Mouse (Mus musculus): ENCODE data around the gene N4bp2l2. TPM values are rescaled to one million over a fixed set of nuclear protein-coding genes. Genes with fewer than 3 reads are reported as not detected.

N4bp2l2 gene
- polyA plus RNA-seq, 2 experiments, result 12.3 to 25.1 TPM

DNA sequence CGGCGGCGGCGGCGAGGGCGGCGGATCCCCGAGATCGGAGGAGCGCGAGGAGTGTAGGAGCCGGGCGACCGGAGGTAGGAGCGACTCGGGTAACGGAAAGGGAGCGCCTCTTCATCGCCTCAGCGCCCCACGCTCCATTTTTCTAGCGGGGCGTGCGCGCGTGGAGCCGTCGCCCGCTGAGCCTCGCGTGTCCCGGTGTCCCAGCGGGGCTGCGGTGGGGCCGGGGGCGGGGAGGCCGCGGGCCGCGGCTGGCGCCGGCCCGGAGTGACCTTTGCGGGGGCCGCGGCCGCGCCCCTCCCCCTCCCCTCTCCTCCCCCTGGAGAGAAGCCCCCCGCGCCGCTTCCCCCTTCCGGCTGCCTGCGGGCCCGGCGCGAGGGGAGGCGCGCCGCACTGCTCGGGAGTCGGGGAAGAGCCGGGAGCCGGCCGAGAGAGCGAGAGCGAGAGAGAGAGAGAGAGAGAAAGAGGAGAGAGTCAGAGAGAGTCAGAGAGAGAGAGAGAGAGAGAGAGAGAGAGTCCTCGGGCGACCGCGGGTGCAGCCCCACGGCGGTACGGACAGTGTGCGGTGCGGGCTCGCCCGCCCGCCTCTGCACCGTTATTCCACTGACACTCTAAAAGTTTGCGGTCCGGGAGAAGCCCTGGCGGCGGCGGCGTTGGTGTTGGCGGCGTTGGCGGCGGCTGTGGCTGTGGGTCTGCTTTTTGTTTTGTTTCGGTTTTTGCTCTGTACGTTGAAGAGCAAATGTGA is 8.1 kb upstream of the N4bp2l2 start:
- Histone ChIP-seq H3K4me1 (replicated peaks; ENCODE audit: control insufficient read depth in 2 of 2, insufficient read depth in 2 of 2, low read length in 1 of 2) (peaks cover 7 to 8% of the 10 kb centered on the region in 2 experiments), H3K36me3 (replicated peaks; ENCODE audit: control insufficient read depth, insufficient read depth, low read depth) (no peaks in the 10 kb centered on the region), H3K27me3 (ENCODE audit: control insufficient read depth, insufficient read depth, low read length) (no peaks in the 10 kb centered on the region), H3K9ac (replicated peaks) (peak overlapping the region; percentile 97), H3K4me3 (ENCODE audit: insufficient read depth in 1 of 2, low read depth in 2 of 2, low read length in 2 of 2) (peak overlapping the region; percentile 85 to 97), H3K27ac (peak overlapping the region; percentile 59), H3K4me2 (ENCODE audit: low read depth) (peak overlapping the region; percentile 83), H3K9me3 (ENCODE audit: control insufficient read depth, low read length) (no peaks in the 10 kb centered on the region)
- DNase-seq (ENCODE audit: low read depth in 3 of 3, low spot score in 3 of 3), result peak in 1 of 3 experiments; percentile 23
- WGBS (ENCODE audit: insufficient replicate concordance), result under 1% methylated on average over 67 of the region's 91 CpGs
- TF ChIP-seq EP300 (IDR thresholded peaks at IDR 0.05; ENCODE audit: low read depth) (no peak), CTCF (IDR thresholded peaks at IDR 0.05; ENCODE audit: low read depth) (0 out of 2 replicates have a peak, but pooled peaks have one; percentile 4)
- peak; percentile 26 for ATAC-seq (ENCODE audit: insufficient read depth)

GRCm38 (mm10) chr5:150673153-150673835 is 7.3 kb upstream of the N4bp2l2 start, which contains the start of gene Pds5b:
Gene Pds5b, plus strand, starts transcription at chr5:150673739.
- Histone ChIP-seq H3K4me1 (replicated peaks; ENCODE audit: control insufficient read depth in 2 of 2, insufficient read depth in 2 of 2, low read length in 1 of 2) (peaks cover 7 to 8% of the 10 kb centered on the region in 2 experiments), H3K4me2 (ENCODE audit: low read depth) (peak within 1 kb of the TSS; percentile 83), H3K9ac (replicated peaks) (peak within 1 kb of the TSS; percentile 97), H3K9me3 (ENCODE audit: control insufficient read depth, low read length) (no peaks in the 10 kb centered on the region), H3K27me3 (ENCODE audit: control insufficient read depth, insufficient read depth, low read length) (no peaks in the 10 kb centered on the region), H3K36me3 (replicated peaks; ENCODE audit: control insufficient read depth, insufficient read depth, low read depth) (no peaks in the 10 kb centered on the region), H3K4me3 (ENCODE audit: insufficient read depth in 1 of 2, low read depth in 2 of 2, low read length in 2 of 2) (peak within 1 kb of the TSS; percentile 85 to 97), H3K27ac (peak within 1 kb of the TSS; percentile 59)
- 11% methylated on average over 49 of the region's 49 CpGs for WGBS (ENCODE audit: insufficient replicate concordance)
- DNase-seq (ENCODE audit: low read depth in 3 of 3, low spot score in 3 of 3) (peak; percentile 91 to 93 (median 92)), ATAC-seq (ENCODE audit: insufficient read depth) (peak; percentile 96)
- TF ChIP-seq CTCF (IDR thresholded peaks at IDR 0.05; ENCODE audit: low read depth) (peak; percentile 84), EP300 (IDR thresholded peaks at IDR 0.05; ENCODE audit: low read depth) (no peak)

DNA sequence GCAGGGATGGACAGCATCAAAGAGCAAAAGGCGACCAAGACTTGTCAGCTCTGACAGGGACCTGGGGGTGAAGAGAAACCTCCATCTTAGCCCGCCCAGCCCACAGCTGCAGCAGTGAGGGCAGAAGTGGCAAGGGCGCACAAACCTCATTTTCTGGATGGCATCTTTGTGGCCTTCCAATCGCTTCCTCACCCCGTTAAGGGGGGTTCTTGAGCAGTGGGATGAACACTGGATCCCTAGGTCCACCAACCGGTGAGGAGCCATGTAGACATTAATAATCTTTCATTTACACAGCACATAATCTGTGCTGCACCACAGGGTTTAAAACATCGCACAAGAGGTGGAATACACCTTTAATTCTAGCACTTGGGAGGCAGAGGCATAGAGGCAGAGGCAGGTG is 6.4 kb upstream of the N4bp2l2 start:
- H3K9ac ChIP-seq (replicated peaks), result no peak overlapping the region
- no peaks in the 10 kb centered on the region for H3K9me3 ChIP-seq (ENCODE audit: control insufficient read depth, low read length)
- TF ChIP-seq EP300 (IDR thresholded peaks at IDR 0.05; ENCODE audit: low read depth) (no peak), CTCF (IDR thresholded peaks at IDR 0.05; ENCODE audit: low read depth) (no peak)
- no peak overlapping the region for H3K27ac ChIP-seq
- no peak overlapping the region for H3K4me2 ChIP-seq (ENCODE audit: low read depth)
- WGBS (ENCODE audit: insufficient replicate concordance), result 82% methylated on average over 7 of the region's 7 CpGs
- DNase-seq (ENCODE audit: low read depth in 3 of 3, low spot score in 3 of 3), result no peak
- H3K4me1 ChIP-seq (replicated peaks; ENCODE audit: control insufficient read depth in 2 of 2, insufficient read depth in 2 of 2, low read length in 1 of 2), result peaks cover 7 to 8% of the 10 kb centered on the region in 2 experiments
- H3K4me3 ChIP-seq (ENCODE audit: insufficient read depth in 1 of 2, low read depth in 2 of 2, low read length in 2 of 2), result no peak overlapping the region
- no peak for ATAC-seq (ENCODE audit: insufficient read depth)
- no peaks in the 10 kb centered on the region for H3K36me3 ChIP-seq (replicated peaks; ENCODE audit: control insufficient read depth, insufficient read depth, low read depth)
- H3K27me3 ChIP-seq (ENCODE audit: control insufficient read depth, insufficient read depth, low read length), result no peaks in the 10 kb centered on the region

GRCm38 (mm10) chr5:150668731-150669130 is 2.7 kb upstream of the N4bp2l2 start:
- Histone ChIP-seq H3K27ac (no peak overlapping the region), H3K4me2 (ENCODE audit: low read depth) (no peak overlapping the region), H3K4me1 (replicated peaks; ENCODE audit: control insufficient read depth in 2 of 2, insufficient read depth in 2 of 2, low read length in 1 of 2) (peaks cover 0 to 2% of the 10 kb centered on the region in 2 experiments; a peak in 2 of 4 replicates), H3K9ac (replicated peaks) (no peak overlapping the region), H3K9me3 (ENCODE audit: control insufficient read depth, low read length) (no peaks in the 10 kb centered on the region), H3K27me3 (ENCODE audit: control insufficient read depth, insufficient read depth, low read length) (no peaks in the 10 kb centered on the region), H3K4me3 (ENCODE audit: insufficient read depth in 1 of 2, low read depth in 2 of 2, low read length in 2 of 2) (no peak overlapping the region), H3K36me3 (replicated peaks; ENCODE audit: control insufficient read depth, insufficient read depth, low read depth) (no peaks in the 10 kb centered on the region)
- no peak for DNase-seq (ENCODE audit: low read depth in 3 of 3, low spot score in 3 of 3)
- no peak for ATAC-seq (ENCODE audit: insufficient read depth)
- WGBS (ENCODE audit: insufficient replicate concordance), result 46% methylated on average over 4 of the region's 4 CpGs
- no peak for TF ChIP-seq CTCF (IDR thresholded peaks at IDR 0.05; ENCODE audit: low read depth)
- TF ChIP-seq EP300 (IDR thresholded peaks at IDR 0.05; ENCODE audit: low read depth), result no peak

All from liver, embryonic 14.5 days (tissue).